Mouse (Mus musculus) effector memory CD4-positive, alpha-beta T cell, adult 5 months (primary cell): ENCODE measurements around the gene Olfr835. TPM values are rescaled to one million over a fixed set of nuclear protein-coding genes. Genes with fewer than 3 reads are reported as not detected.

Experiments used
- polyA plus RNA-seq: library from polyadenylated mRNA; unstranded; fragments of 100-300 nt; shearing (Covaris generic); gene quantifications from one replicate; pipeline ENCODE4 v1.2.1, GENCODE M21; 2017

Olfr835 gene
- not detected for polyA plus RNA-seq

GRCm38 (mm10) chr9:19032435-19032834 is at the start of gene Olfr835:
Olfr835 (plus strand) TSS chr9:19032735.

GRCm38 (mm10) chr9:18987690-18988089 is 44.8 kb upstream of the Olfr835 start, which contains the start of gene Olfr834:
Olfr834 (plus strand) TSS chr9:18987990.

Other genes starting within 250 kb of the Olfr835 start
- not detected for gene Olfr828, start 213.2 kb upstream of the Olfr835 start, polyA plus RNA-seq
- gene Olfr829, start 177.8 kb upstream of the Olfr835 start, polyA plus RNA-seq = not detected
- gene Olfr830, start 158.0 kb upstream of the Olfr835 start, polyA plus RNA-seq = not detected
- not detected for gene Olfr832, start 95.6 kb upstream of the Olfr835 start, polyA plus RNA-seq
- not detected for gene Olfr834, start 44.7 kb upstream of the Olfr835 start, polyA plus RNA-seq
- not detected for gene Olfr836, start 87.6 kb downstream of the Olfr835 start, polyA plus RNA-seq
- gene Olfr837, start 103.6 kb downstream of the Olfr835 start, polyA plus RNA-seq = 0.46 TPM
- 0.10 TPM for gene Olfr839-ps1, start 144.6 kb downstream of the Olfr835 start, polyA plus RNA-seq
- 0.07 TPM for gene Olfr843, start 219.3 kb downstream of the Olfr835 start, polyA plus RNA-seq